Mouse (Mus musculus) T-cell, adult 66 days (primary cell): ENCODE measurements around the gene Hibadh. TPM values are rescaled to one million over a fixed set of nuclear protein-coding genes. Genes with fewer than 3 reads are reported as not detected.

ENCODE experiments used
- total RNA-seq, 2 experiments: library from RNA; stranded (reverse); gene quantifications; 3 replicates in 1 of 2; 4 replicates in 1 of 2; pipeline ENCODE4 v1.2.4; 2023

The Hibadh gene
- total RNA-seq: 10 to 100 TPM; 47.8 to 48.4 TPM

GRCm38 (mm10) chr6:52640224-52640712 lies at the start of gene Hibadh:
Gene Hibadh, minus strand, starts transcription at chr6:52640389.

Other genes with a start within 250 kb of the Hibadh start
- gene Tax1bp1, start 73.3 kb upstream of the Hibadh start, total RNA-seq: 100 to 1,000 TPM; 225 to 254 TPM